Mouse (Mus musculus) ES-E14 (cell line): ENCODE measurements around the gene Bcl7a.

Source experiments
- CHD2 ChIP-seq: IDR thresholded peaks from 2 replicates; pipeline ENCODE4 v1.6.1; 2014; ENCODE audit warnings: mild to moderate bottlenecking, low read depth, low read length, inconsistent platforms
- HCFC1 ChIP-seq: IDR thresholded peaks from 2 replicates; pipeline ENCODE4 v1.6.1; 2012; ENCODE audit warnings: low read length, inconsistent platforms, borderline replicate concordance; ENCODE audit not compliant: insufficient read depth
- MAFK ChIP-seq: IDR thresholded peaks from 2 replicates; pipeline ENCODE4 v1.6.1; 2014; ENCODE audit warnings: mild to moderate bottlenecking, low read depth, low read length, inconsistent platforms; ENCODE audit not compliant: insufficient read depth
- ZC3H11A ChIP-seq: IDR thresholded peaks from 2 replicates; pipeline ENCODE4 v1.6.1; 2012; ENCODE audit warnings: low read depth, mild to moderate bottlenecking, inconsistent platforms, low read length, borderline replicate concordance
- ZNF384 ChIP-seq: IDR thresholded peaks from 2 replicates; pipeline ENCODE4 v1.6.1; 2012; ENCODE audit warnings: low read depth, low read length, inconsistent platforms

DNA sequence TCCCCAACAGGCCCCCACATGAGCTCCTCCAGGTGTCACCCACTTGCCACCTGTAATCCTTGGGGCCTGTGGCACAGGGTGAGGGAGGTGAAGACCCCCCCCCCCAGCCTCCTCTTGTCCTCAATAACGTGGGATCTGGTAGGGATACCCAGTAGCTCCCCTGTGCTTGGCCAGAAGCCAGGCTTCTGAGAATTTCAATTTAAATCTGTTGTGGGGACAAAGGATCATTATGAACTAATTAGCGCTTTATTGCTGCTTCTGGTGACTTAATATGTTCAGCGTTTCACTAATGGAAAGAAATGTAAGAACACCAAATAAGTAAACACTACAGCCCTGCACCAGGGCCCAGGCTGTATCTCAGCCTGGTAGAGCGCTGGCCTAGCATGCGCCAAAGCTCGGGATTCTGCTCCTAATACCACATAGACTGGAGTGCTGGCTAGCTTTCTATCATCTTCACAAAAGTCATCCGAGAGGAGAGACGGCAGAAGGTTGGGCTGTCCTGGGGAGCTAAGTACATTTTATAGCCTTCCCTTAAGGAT lies 43.1 kb upstream of the Bcl7a start:
- no peak for TF ChIP-seq ZC3H11A
- TF ChIP-seq HCFC1: no peak
- no peak for TF ChIP-seq MAFK
- TF ChIP-seq CHD2: no peak
- TF ChIP-seq ZNF384: no peak
